Mouse (Mus musculus) cerebellum, adult 2 months (tissue): Measurements from ENCODE around the gene Sox21. TPM values are rescaled to one million over a fixed set of nuclear protein-coding genes. Genes with fewer than 3 reads are reported as not detected.

Source experiments
- DNase-seq, 2 experiments: peaks; one replicate each; pipeline ENCODE4 v3.0.0; 2021
- H3K27ac ChIP-seq: fragments of 200-500 bp; 2 replicates; pipeline ENCODE4 v1.5.1; 2012; ENCODE audit warnings: low read length, control low read depth, inconsistent platforms; ENCODE audit not compliant: insufficient read depth
- H3K27me3 ChIP-seq: fragments of 200-500 bp; 2 replicates; pipeline ENCODE4 v1.6.1; 2012; ENCODE audit warnings: inconsistent platforms, mild to moderate bottlenecking, low read length, moderate library complexity; ENCODE audit not compliant: control insufficient read depth, insufficient read depth
- H3K4me1 ChIP-seq: fragments of 200-500 bp; 2 replicates; pipeline ENCODE4 v1.6.1; 2011; ENCODE audit warnings: low read length; ENCODE audit not compliant: control insufficient read depth, insufficient read depth
- H3K4me3 ChIP-seq: fragments of 200-500 bp; replicated peaks from 2 replicates; pipeline ENCODE3; 2011; ENCODE audit warnings: mild to moderate bottlenecking, low read depth, low read length, control low read depth; ENCODE audit not compliant: insufficient read depth
- CTCF ChIP-seq: fragments of 200-500 bp; IDR thresholded peaks from 2 replicates; pipeline ENCODE4 v1.5.1; 2011; ENCODE audit warnings: low read depth, mild to moderate bottlenecking, control low read depth, low read length, moderate library complexity, borderline replicate concordance; ENCODE audit not compliant: insufficient read depth
- POLR2A ChIP-seq: fragments of 200-500 bp; IDR thresholded peaks from 2 replicates; pipeline ENCODE4 v1.6.1; 2011; ENCODE audit warnings: low read length, control low read depth, borderline replicate concordance; ENCODE audit not compliant: insufficient read depth
- WGBS: fragments of 180-500 bp; shearing (Covaris S2); methylation state at CpG from one replicate; pipeline ENCODE4 v1.1.7; 2018; 5-methylcytosine and 5-hydroxymethylcytosine counted together
- polyA plus RNA-seq: library from polyadenylated mRNA; depleted of rRNA; stranded (reverse); fragments of >200 nt; gene quantifications from 2 replicates; pipeline ENCODE4 v1.2.3, GENCODE M21; 2012; rRNA removed

The Sox21 gene
- polyA plus RNA-seq, 1 experiment: 5.6 TPM

DNA sequence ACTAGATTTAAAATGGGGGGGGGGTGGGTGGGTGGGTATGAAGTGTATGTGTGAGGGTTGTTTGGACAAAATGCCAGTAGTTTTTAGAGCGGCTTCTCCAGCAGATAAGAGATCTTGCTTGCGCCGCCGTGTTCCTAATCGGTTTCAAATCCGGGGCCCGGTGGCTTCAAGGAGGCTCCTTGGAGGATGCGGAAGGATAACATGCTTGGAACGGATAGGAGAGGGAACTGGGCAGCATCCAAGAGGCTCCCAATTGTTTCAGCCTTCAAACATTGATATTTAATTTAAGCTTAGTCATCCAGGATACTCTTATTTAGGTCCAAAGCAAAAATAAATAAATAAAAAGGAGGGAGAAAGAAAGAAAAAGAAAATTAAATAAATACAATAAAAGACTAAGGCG is 43.2 kb downstream of the Sox21 start:
- Histone ChIP-seq H3K27me3 (no peaks in the 10 kb centered on the region; the same call in 1 of the 2 replicates), H3K4me1 (no peaks in the 10 kb centered on the region), H3K27ac (no peak overlapping the region), H3K4me3 (no peak overlapping the region)
- WGBS: 63% methylated on average over 10 of the region's 10 CpGs
- DNase-seq: no peak
- TF ChIP-seq POLR2A: no peak
- TF ChIP-seq CTCF: no peak

DNA sequence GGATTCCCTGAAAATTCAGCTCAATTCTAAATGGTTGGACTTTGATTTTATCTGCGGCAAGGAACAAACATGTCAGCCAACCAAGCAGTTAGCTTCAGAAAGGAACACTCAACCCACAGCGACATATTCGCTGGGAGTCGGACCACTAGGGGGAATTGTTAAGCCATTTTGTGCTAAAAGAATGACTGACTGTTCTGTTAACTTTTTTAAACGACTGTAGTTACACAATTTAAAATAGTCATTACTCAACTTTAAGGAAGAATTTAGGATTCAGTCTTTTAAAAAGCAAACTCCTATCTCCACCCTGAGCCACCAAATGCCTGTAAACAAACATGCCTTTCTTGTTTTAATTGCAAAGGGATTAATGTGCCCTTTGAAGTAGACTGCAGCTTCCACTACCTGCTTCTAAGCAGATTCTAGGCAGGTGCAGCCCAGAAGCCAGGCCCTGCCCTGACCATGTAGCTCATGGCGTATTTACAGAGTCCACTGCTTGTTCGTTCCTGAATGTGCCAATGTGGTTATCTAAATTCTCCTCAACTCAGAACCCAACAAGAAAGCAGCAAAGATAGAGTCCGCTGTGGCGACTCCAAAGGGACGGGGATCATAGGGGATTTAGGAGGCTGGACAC is 43.7 kb downstream of the Sox21 start:
- Histone ChIP-seq H3K27me3 (no peaks in the 10 kb centered on the region; the same call in 1 of the 2 replicates), H3K27ac (no peak overlapping the region)
- 83% methylated on average over 10 of the region's 10 CpGs for WGBS

DNA sequence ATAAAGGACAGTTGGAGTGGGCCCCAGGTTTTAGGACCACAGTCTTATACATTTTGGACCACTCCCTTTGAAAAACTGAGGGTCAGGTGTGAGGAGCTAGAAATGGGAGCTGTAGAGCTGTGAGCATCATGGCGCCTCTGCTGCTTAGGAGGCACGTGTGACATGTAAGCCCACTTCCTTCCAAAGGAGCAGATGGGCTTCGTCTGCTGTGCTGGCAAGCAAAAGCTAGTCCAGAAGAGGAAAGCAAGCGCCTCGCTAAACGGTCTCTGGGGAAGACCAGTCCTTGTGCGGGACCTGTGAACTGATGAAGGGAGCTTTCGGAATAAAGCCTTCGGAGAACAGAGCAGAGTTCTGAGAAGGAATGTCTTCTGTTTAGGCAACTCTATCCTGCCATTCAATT is 45.4 kb downstream of the Sox21 start:
- no peak for DNase-seq
- 12% methylated on average over 9 of the region's 9 CpGs for WGBS
- Histone ChIP-seq H3K27me3 (no peaks in the 10 kb centered on the region; the same call in 1 of the 2 replicates), H3K4me3 (no peak overlapping the region), H3K4me1 (no peaks in the 10 kb centered on the region), H3K27ac (no peak overlapping the region)
- TF ChIP-seq POLR2A (no peak), CTCF (no peak)

More for the DNA sequence above, 43.7 kb downstream of the Sox21 start:
- no peak for DNase-seq
- H3K4me3 ChIP-seq: no peak overlapping the region
- TF ChIP-seq POLR2A (no peak), CTCF (no peak)
- H3K4me1 ChIP-seq: no peaks in the 10 kb centered on the region

Other genes starting within 250 kb of the Sox21 start
- gene Dct, start 184.8 kb downstream of the Sox21 start, polyA plus RNA-seq: 0.64 and 0.98 TPM in 2 replicates
- 9.0 and 10.2 TPM in 2 replicates for gene Tgds, start 104.3 kb downstream of the Sox21 start, polyA plus RNA-seq
- gene Gpr180, start 99.9 kb downstream of the Sox21 start, polyA plus RNA-seq: 37.6 and 38.7 TPM in 2 replicates
- not detected in 2 replicates for gene Gm9376, start 29.9 kb upstream of the Sox21 start, polyA plus RNA-seq